Mouse (Mus musculus) C2C12 (cell line): ENCODE measurements around the gene Ebf1.

Source experiments
- CEBPB ChIP-seq: IDR thresholded peaks from one replicate; pipeline ENCODE4 v1.6.1; 2011; ENCODE audit warnings: low read depth, mild to moderate bottlenecking, control low read depth, moderate library complexity
- CTCF ChIP-seq: IDR thresholded peaks from one replicate; pipeline ENCODE4 v1.5.1; 2011; ENCODE audit not compliant: control insufficient read depth, insufficient read depth, insufficient read length
- MAX ChIP-seq: IDR thresholded peaks from one replicate; pipeline ENCODE4 v1.6.1; 2011; ENCODE audit warnings: mild to moderate bottlenecking, control low read depth
- MYOD1 ChIP-seq: IDR thresholded peaks from one replicate; pipeline ENCODE4 v1.6.1; 2011; ENCODE audit warnings: low read depth; ENCODE audit not compliant: control insufficient read depth, insufficient read length
- MYOG ChIP-seq: IDR thresholded peaks from one replicate; pipeline ENCODE4 v1.6.1; 2011; ENCODE audit not compliant: control insufficient read depth, insufficient read length; ENCODE audit errors: extremely low read depth
- USF1 ChIP-seq: IDR thresholded peaks from one replicate; pipeline ENCODE4 v1.6.1; 2011; ENCODE audit warnings: low read depth, mild to moderate bottlenecking, control low read depth, moderate library complexity

DNA sequence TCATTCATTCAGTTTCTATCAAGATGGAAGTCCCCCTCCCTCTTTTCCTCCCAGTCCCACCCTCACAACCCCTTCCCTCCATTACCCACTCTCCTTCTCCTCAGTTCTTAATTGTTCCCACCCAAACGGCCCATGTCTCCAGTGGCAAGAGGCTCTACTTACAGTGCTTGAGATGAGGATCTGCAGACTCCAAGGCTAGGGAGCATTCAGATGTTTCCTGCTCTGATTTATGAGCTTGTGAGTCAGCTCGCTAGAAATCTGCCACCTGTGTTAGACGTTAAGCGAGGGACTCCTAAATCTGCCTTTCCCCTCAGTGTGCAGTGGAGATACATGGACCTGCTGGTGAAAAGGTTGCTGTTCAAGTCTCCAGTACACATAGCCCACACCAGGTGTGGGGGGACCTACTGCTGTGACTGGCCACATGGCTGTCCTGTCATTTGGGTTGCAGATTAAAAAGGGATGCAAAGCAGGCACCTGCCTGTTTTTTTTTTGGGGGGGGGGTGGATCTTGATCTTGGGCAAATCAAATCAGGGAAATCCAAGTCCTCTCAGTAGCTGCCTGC is 21.2 kb downstream of the Ebf1 start:
- TF ChIP-seq CTCF (no peak), USF1 (no peak), MYOG (no peak), MAX (no peak), MYOD1 (no peak), CEBPB (no peak)
